Mouse (Mus musculus) retina, adult 2 months (tissue): Measurements from ENCODE around the gene Hectd1.

Source experiments
- DNase-seq: peaks from one replicate; pipeline ENCODE4 v3.0.0-alpha.2; 2012; ENCODE audit warnings: low read depth, low spot score

Hectd1 gene

GRCm38 (mm10) chr12:51768702-51769101, 60.6 kb downstream of the Hectd1 start:
- DNase-seq, result no peak

GRCm38 (mm10) chr12:51767454-51767853, 61.9 kb downstream of the Hectd1 start:
- no peak for DNase-seq

- DNase-seq, result no peak
Observed at GRCm38 (mm10) chr12:51759374-51759773, 70.0 kb downstream of the Hectd1 start.

- DNase-seq, result no peak
Observed at GRCm38 (mm10) chr12:51756599-51756961, 72.8 kb downstream of the Hectd1 start.

- no peak for DNase-seq
Observed at GRCm38 (mm10) chr12:51755938-51756598, 73.3 kb downstream of the Hectd1 start.

- no peak for DNase-seq
Observed at GRCm38 (mm10) chr12:51747348-51747747, 82.0 kb downstream of the Hectd1 start.

- no peak for DNase-seq
Observed at GRCm38 (mm10) chr12:51744957-51745356, 84.4 kb downstream of the Hectd1 start.

GRCm38 (mm10) chr12:51741690-51742089, 87.6 kb downstream of the Hectd1 start:
- DNase-seq, result no peak

GRCm38 (mm10) chr12:51736807-51737206, 92.5 kb downstream of the Hectd1 start:
- no peak for DNase-seq

- no peak for DNase-seq
Observed at GRCm38 (mm10) chr12:51736381-51736780, 93.0 kb downstream of the Hectd1 start.

- no peak for DNase-seq
Observed at GRCm38 (mm10) chr12:51735840-51736271, 93.5 kb downstream of the Hectd1 start.

- DNase-seq, result no peak
Observed at GRCm38 (mm10) chr12:51734605-51735211, 94.6 kb downstream of the Hectd1 start.

- no peak for DNase-seq
Observed at GRCm38 (mm10) chr12:51729827-51730226, 99.5 kb downstream of the Hectd1 start.

GRCm38 (mm10) chr12:51729058-51729457, 100.3 kb downstream of the Hectd1 start:
- no peak for DNase-seq

- no peak for DNase-seq
Observed at GRCm38 (mm10) chr12:51721836-51722235, 107.5 kb downstream of the Hectd1 start.

- no peak for DNase-seq
Observed at GRCm38 (mm10) chr12:51718617-51719016, 110.7 kb downstream of the Hectd1 start.

GRCm38 (mm10) chr12:51712685-51713084, 116.7 kb downstream of the Hectd1 start:
- no peak for DNase-seq

GRCm38 (mm10) chr12:51710154-51710553, 119.2 kb downstream of the Hectd1 start:
- DNase-seq, result no peak

- no peak for DNase-seq
Observed at GRCm38 (mm10) chr12:51709741-51710140, 119.6 kb downstream of the Hectd1 start.

- DNase-seq, result no peak
Observed at GRCm38 (mm10) chr12:51708941-51709686, 120.2 kb downstream of the Hectd1 start.

GRCm38 (mm10) chr12:51706673-51707235, 122.6 kb downstream of the Hectd1 start:
- no peak for DNase-seq

- DNase-seq, result no peak
Observed at GRCm38 (mm10) chr12:51705778-51706177, 123.6 kb downstream of the Hectd1 start.
